Comparison of ENCODE assay signal across 8 mouse cellular contexts in the genomic region with DNA sequence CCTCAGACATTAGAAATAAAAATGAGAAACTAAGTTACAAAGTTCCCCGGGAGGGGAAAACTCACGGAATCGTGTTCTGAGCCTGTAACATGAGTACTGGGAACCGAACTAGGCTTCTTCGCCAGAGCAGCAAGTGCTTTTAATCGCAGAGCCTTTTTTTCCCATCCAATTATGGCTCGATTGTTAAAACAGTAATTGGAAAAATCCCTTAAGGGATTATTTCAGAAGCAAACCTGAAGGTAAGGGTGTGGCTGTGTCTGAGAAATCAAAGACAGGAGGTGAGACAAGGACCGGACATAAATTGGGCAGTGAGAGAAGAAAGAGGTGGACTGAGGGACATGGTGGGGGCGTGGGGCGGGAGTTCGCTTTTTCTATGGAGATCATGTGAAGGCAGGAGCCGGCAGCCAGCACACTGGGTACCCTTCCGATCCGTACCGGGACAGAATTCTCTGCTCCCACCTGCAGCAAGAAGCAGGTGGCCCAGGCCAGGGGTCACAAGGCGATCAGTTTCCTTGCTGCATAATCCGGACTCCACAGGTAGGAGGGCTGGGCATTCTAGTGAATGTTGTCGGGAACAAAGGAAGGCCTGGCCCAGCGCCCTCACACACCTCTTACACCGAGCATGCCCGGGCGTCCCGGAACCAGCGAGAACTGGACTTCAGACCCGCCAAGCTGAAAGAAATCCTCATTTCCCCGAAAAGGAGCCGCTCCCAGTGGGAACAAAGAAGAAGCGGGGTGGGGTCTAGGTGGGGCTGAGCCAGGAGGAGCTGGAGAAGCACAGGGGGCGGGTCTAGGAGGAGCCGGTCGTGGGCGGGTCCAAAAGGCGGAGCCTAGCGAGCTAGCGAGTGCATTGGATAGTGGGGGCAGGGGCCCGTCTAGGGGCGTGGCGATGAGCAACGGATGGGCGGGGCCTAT. TPM values are rescaled to one million over a fixed set of nuclear protein-coding genes. Genes with fewer than 3 reads are reported as not detected.
DNase-seq lines count a peak whose midpoint lies in the region; ATAC-seq lines count a peak whose summit lies in the region.

No protein-coding gene starts in this region.

- H3K36me3 ChIP-seq in hindbrain, embryonic 16.5 days (ENCODE audit: control insufficient read depth, insufficient read depth, low read length) = no peaks in the 10 kb centered on the region

- no peaks in the 10 kb centered on the region for H3K27me3 ChIP-seq in hindbrain, embryonic 16.5 days (replicated peaks; ENCODE audit: control insufficient read depth, insufficient read depth, low read length)

- ATAC-seq in hindbrain, embryonic 16.5 days = peak; percentile 99

- H3K4me2 ChIP-seq in hindbrain, embryonic 16.5 days (ENCODE audit: low read length) = peak overlapping the region; percentile 74

- 3% methylated on average over 40 of the region's 40 CpGs for WGBS in hindbrain, embryonic 16.5 days

- peak overlapping the region; percentile 84 for H3K9ac ChIP-seq in hindbrain, embryonic 16.5 days (ENCODE audit: low read depth, low read length)

- H3K4me1 ChIP-seq in hindbrain, embryonic 16.5 days (ENCODE audit: control insufficient read depth, insufficient read depth, low read depth, low read length) = peaks cover 2% of the 10 kb centered on the region; the same call in 1 of the 2 replicates

- peak overlapping the region; percentile 80 for H3K27ac ChIP-seq in hindbrain, embryonic 16.5 days (ENCODE audit: low read depth, low read length)

- H3K4me3 ChIP-seq in hindbrain, embryonic 16.5 days (ENCODE audit: low read length) = peak overlapping the region; percentile 57

- peak; percentile 100 for DNase-seq in ZHBTc4 (ENCODE audit: low read depth, low spot score)
- DNase-seq in cerebellum, postnatal 4 days (ENCODE audit: low spot score in 2 of 2) = peak; percentile 84 to 94
- peak; percentile 93 for DNase-seq in gastrocnemius, adult 18-20 months (ENCODE audit: low spot score)
- peak; percentile 85 for DNase-seq in left cerebral cortex, adult 11 months (ENCODE audit: low spot score)
- peak; percentile 99 for DNase-seq in lung, postnatal 36 days
- peak; percentile 98 for DNase-seq in retina, embryonic 14.5 days (ENCODE audit: low spot score)
- DNase-seq in thymus, postnatal 36 days = peak; percentile 91

- H3K9me3 ChIP-seq in hindbrain, embryonic 16.5 days (ENCODE audit: control insufficient read depth, low read length) = no peaks in the 10 kb centered on the region

RNA-seq across cellular contexts. Expression of gene Nkain1, which starts 54.1 kb away (rescaled TPM):
- total RNA-seq in gastrocnemius, adult 18-20 months (2021) = 10 to 100 TPM; 21.0 to 29.5 TPM
- 2.4 and 6.6 TPM in 2 replicates for polyA plus RNA-seq in hindbrain, embryonic 16.5 days (2015; fragmentation: Nextera tagmentation; extraction: Ambion mirVana)

Comparison
In these comparisons a context has a peak if more than half of its experiments do, and no peak if none do; other contexts are left out.
1. Peak in every context shown above with its lines: DNase-seq, ATAC-seq, H3K4me3 ChIP-seq and H3K27ac ChIP-seq.